Mouse (Mus musculus): ENCODE results near the gene Moxd1.

- TF ChIP-seq CTCF (IDR thresholded peaks at IDR 0.05) = no peak
- TF ChIP-seq EP300 (IDR thresholded peaks at IDR 0.05) = no peak; the same call in 1 of the 2 replicates
Measured at GRCm38 (mm10) chr10:24291611-24292010, 68.3 kb downstream of the Moxd1 start.

All from lung, postnatal 0 days (tissue).